Mouse (Mus musculus) brain, embryonic 14.5 days (tissue): ENCODE results near the gene Adam22.

Experiments
- CTCF ChIP-seq: fragments of 200-500 bp; IDR thresholded peaks from 2 replicates; pipeline ENCODE4 v1.5.1; 2012; ENCODE audit warnings: inconsistent platforms, mild to moderate bottlenecking, moderate library complexity, borderline replicate concordance; ENCODE audit not compliant: insufficient read depth, insufficient read length; ENCODE audit errors: extremely low read depth
- POLR2A ChIP-seq: fragments of 200-500 bp; IDR thresholded peaks from 2 replicates; pipeline ENCODE4 v1.6.1; 2012; ENCODE audit warnings: mild to moderate bottlenecking, inconsistent platforms, borderline replicate concordance; ENCODE audit not compliant: poor library complexity, insufficient read depth, insufficient read length, severe bottlenecking; ENCODE audit errors: extremely low read depth

DNA sequence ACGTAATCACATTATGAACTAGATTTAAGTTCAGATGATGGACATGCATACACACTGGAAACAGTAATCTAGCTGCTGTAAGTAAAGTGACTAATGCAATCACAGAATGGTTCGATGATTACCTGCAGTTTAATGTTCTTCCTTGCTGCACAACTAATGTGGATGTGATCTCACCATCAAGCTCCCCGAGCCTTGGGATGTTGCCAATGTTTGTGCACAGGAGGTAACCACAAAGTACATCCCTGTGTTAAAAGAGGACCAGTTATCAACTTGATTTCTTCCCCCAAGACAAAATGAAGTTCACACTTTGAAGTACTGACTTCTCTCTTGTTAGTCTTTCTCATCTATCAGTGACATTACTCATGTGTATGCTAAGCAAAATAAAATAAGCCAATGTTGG is 247.0 kb downstream of the Adam22 start:
- TF ChIP-seq POLR2A (no peak), CTCF (no peak)
